Mouse (Mus musculus) mature B cell (primary cell): ENCODE data around the gene Sf3b1.
"Not testable (repeated sequence)": the region's sequence is repeated elsewhere in the genome, so short reads cannot be mapped to it uniquely, and the experiment has no call there.

ENCODE experiments used
- in situ Hi-C: fragments of 300-500 bp; cut with MboI; formaldehyde crosslinking; loops from 2 replicates; pipeline ENCODE4 v1.14.3; 2019

Sf3b1 gene

GRCm38 (mm10) chr1:54956995-54957394, 70.3 kb downstream of the Sf3b1 start:
- in situ Hi-C loops, result not testable (repeated sequence)

- in situ Hi-C loops, result no loop called here
Measured at GRCm38 (mm10) chr1:54954856-54955255, 72.4 kb downstream of the Sf3b1 start.

GRCm38 (mm10) chr1:54944648-54945047, 82.6 kb downstream of the Sf3b1 start:
- in situ Hi-C loops, result no loop called here

- in situ Hi-C loops, result no loop called here
Measured at GRCm38 (mm10) chr1:54935466-54935865, 91.8 kb downstream of the Sf3b1 start.
